Mouse (Mus musculus) MEL (cell line): ENCODE measurements at regions not wholly inside any gene's neighbourhood (a gene's known extent, or its start where the extent isn't known, plus 50 kb on each side); places are given as distances from the start of the nearest gene placed in this dataset.

Experiments
- DNase-seq: peaks from one replicate; pipeline ENCODE4 v3.0.0; 2011; ENCODE audit warnings: low read depth, low spot score
- H3K27ac ChIP-seq: 2 replicates; pipeline ENCODE4 v1.5.1; 2012; ENCODE audit warnings: low read depth, mild to moderate bottlenecking, control low read depth, low read length, moderate library complexity; ENCODE audit not compliant: control insufficient read depth
- H3K27me3 ChIP-seq, 2 experiments: fragments of 150-350 bp in 1 of 2; sonication (generic) in 1 of 2; 2 replicates each; pipeline ENCODE4 v1.6.1; 2012; ENCODE audit warnings: low read length in 2 of 2, mild to moderate bottlenecking in 2 of 2, improper control_type of control experiment in 1 of 2, moderate library complexity in 1 of 2; ENCODE audit not compliant: insufficient read depth in 2 of 2, control insufficient read depth in 1 of 2
- H3K36me3 ChIP-seq, 2 experiments: 2 replicates each; pipeline ENCODE4 v1.6.1; 2012 to 2014; ENCODE audit warnings: low read length in 2 of 2, improper control_type of control experiment in 1 of 2, inconsistent platforms in 1 of 2, mild to moderate bottlenecking in 1 of 2; ENCODE audit not compliant: insufficient read depth in 2 of 2, control insufficient read depth in 1 of 2
- H3K4me1 ChIP-seq, 2 experiments: fragments of 150-350 bp in 1 of 2; sonication (generic) in 1 of 2; 2 replicates each; pipeline ENCODE4 v1.6.1; 2012; ENCODE audit warnings: low read length in 2 of 2, improper control_type of control experiment in 1 of 2, mild to moderate bottlenecking in 1 of 2; ENCODE audit not compliant: insufficient read depth in 2 of 2, control insufficient read depth in 1 of 2
- H3K4me3 ChIP-seq, 2 experiments: fragments of 150-350 bp in 1 of 2; sonication (generic) in 1 of 2; 2 replicates each; pipeline ENCODE4 v1.5.1; 2012; ENCODE audit warnings: low read depth in 2 of 2, low read length in 2 of 2, mild to moderate bottlenecking in 2 of 2, moderate library complexity in 2 of 2, control low read depth in 1 of 2, improper control_type of control experiment in 1 of 2; ENCODE audit not compliant: control insufficient read depth in 1 of 2, insufficient read depth in 1 of 2
- H3K79me2 ChIP-seq: 2 replicates; pipeline ENCODE4 v1.6.1; 2012; ENCODE audit warnings: mild to moderate bottlenecking, low read length, moderate library complexity; ENCODE audit not compliant: control insufficient read depth, poor library complexity, insufficient read depth
- H3K9ac ChIP-seq: 2 replicates; pipeline ENCODE4 v1.6.1; 2012; ENCODE audit warnings: low read depth, mild to moderate bottlenecking, control low read depth, low read length, moderate library complexity; ENCODE audit not compliant: control insufficient read depth, poor library complexity, severe bottlenecking
- H3K9me3 ChIP-seq: fragments of 150-350 bp; sonication (generic); replicated peaks from 2 replicates; pipeline ENCODE4 v1.6.1; 2012; ENCODE audit warnings: mild to moderate bottlenecking, low read length, improper control_type of control experiment, moderate library complexity; ENCODE audit not compliant: insufficient read depth
- BHLHE40 ChIP-seq: IDR thresholded peaks from 2 replicates; pipeline ENCODE4 v1.6.1; 2012; ENCODE audit warnings: low read depth, mild to moderate bottlenecking, inconsistent platforms, low read length, improper control_type of control experiment, borderline replicate concordance
- CHD1 ChIP-seq: IDR thresholded peaks from 2 replicates; pipeline ENCODE4 v1.6.1; 2012; ENCODE audit warnings: low read depth, mild to moderate bottlenecking, inconsistent platforms, low read length, improper control_type of control experiment
- CHD2 ChIP-seq: IDR thresholded peaks from 2 replicates; pipeline ENCODE4 v1.6.1; 2011; ENCODE audit warnings: low read length, improper control_type of control experiment
- CTCF ChIP-seq, 3 experiments: IDR thresholded peaks in 2 of 3; conservative IDR thresholded peaks in 1 of 3; 2 replicates each; pipeline ENCODE4 v1.5.1; 2011 to 2012; ENCODE audit warnings: low read length in 3 of 3, low read depth in 2 of 3, mild to moderate bottlenecking in 2 of 3, improper control_type of control experiment in 1 of 3, inconsistent platforms in 1 of 3, mixed read lengths in 1 of 3, moderate library complexity in 1 of 3; ENCODE audit not compliant: control insufficient read depth in 1 of 3, insufficient read depth in 1 of 3, poor library complexity in 1 of 3, severe bottlenecking in 1 of 3
- ELF1 ChIP-seq: IDR thresholded peaks from 2 replicates; pipeline ENCODE4 v1.6.1; 2014; ENCODE audit warnings: low read depth, mild to moderate bottlenecking, inconsistent platforms, low read length, improper control_type of control experiment, moderate library complexity
- EP300 ChIP-seq, 2 experiments: IDR thresholded peaks; 2 replicates each; pipeline ENCODE4 v1.6.1; 2011; ENCODE audit warnings: improper control_type of control experiment in 2 of 2, low read length in 2 of 2, low read depth in 1 of 2, mild to moderate bottlenecking in 1 of 2
- ETS1 ChIP-seq: IDR thresholded peaks from 2 replicates; pipeline ENCODE4 v1.6.1; 2012; ENCODE audit warnings: low read depth, mild to moderate bottlenecking, inconsistent platforms, low read length, improper control_type of control experiment, moderate library complexity
- GABPA ChIP-seq: IDR thresholded peaks from 2 replicates; pipeline ENCODE4 v1.6.1; 2012; ENCODE audit warnings: low read depth, mild to moderate bottlenecking, inconsistent platforms, low read length, improper control_type of control experiment, moderate library complexity
- GATA1 ChIP-seq: IDR thresholded peaks from 2 replicates; pipeline ENCODE4 v1.6.1; 2011; ENCODE audit warnings: low read depth, low read length, improper control_type of control experiment
- HCFC1 ChIP-seq: IDR thresholded peaks from 2 replicates; pipeline ENCODE4 v1.6.1; 2012; ENCODE audit warnings: low read depth, mild to moderate bottlenecking, inconsistent platforms, low read length, improper control_type of control experiment, moderate library complexity
- JUND ChIP-seq: IDR thresholded peaks from 2 replicates; pipeline ENCODE4 v1.6.1; 2011; ENCODE audit warnings: low read depth, mild to moderate bottlenecking, improper control_type of control experiment, low read length
- KAT2A ChIP-seq: conservative IDR thresholded peaks from 2 replicates; pipeline ENCODE4 v1.6.1; 2012; ENCODE audit warnings: low read depth, low read length, improper control_type of control experiment, inconsistent platforms
- MAFK ChIP-seq: IDR thresholded peaks from 2 replicates; pipeline ENCODE4 v1.6.1; 2011; ENCODE audit warnings: low read depth, mild to moderate bottlenecking, low read length, improper control_type of control experiment, borderline replicate concordance
- MAZ ChIP-seq: IDR thresholded peaks from 2 replicates; pipeline ENCODE4 v1.6.1; 2012; ENCODE audit warnings: low read depth, mild to moderate bottlenecking, inconsistent platforms, low read length, improper control_type of control experiment
- MEF2A ChIP-seq: IDR thresholded peaks from 2 replicates; pipeline ENCODE4 v1.6.1; 2014; ENCODE audit warnings: low read depth, mild to moderate bottlenecking, inconsistent platforms, low read length, improper control_type of control experiment; ENCODE audit not compliant: poor library complexity, insufficient replicate concordance, severe bottlenecking; ENCODE audit errors: extremely low read depth
- MXI1 ChIP-seq: IDR thresholded peaks from 2 replicates; pipeline ENCODE4 v1.6.1; 2011; ENCODE audit warnings: mild to moderate bottlenecking, low read depth, low read length, improper control_type of control experiment
- MYB ChIP-seq: IDR thresholded peaks from 2 replicates; pipeline ENCODE4 v1.6.1; 2011; ENCODE audit warnings: mild to moderate bottlenecking, low read depth, low read length, improper control_type of control experiment
- MYC ChIP-seq: IDR thresholded peaks from 2 replicates; pipeline ENCODE4 v1.6.1; 2011; ENCODE audit warnings: low read depth, mild to moderate bottlenecking, low read length, improper control_type of control experiment, moderate library complexity
- NRF1 ChIP-seq: IDR thresholded peaks from 2 replicates; pipeline ENCODE4 v1.6.1; 2014; ENCODE audit warnings: low read depth, mild to moderate bottlenecking, inconsistent platforms, low read length, improper control_type of control experiment, moderate library complexity; ENCODE audit not compliant: poor library complexity, insufficient read depth, severe bottlenecking
- POLR2A ChIP-seq, 2 experiments: IDR thresholded peaks; 2 replicates each; pipeline ENCODE4 v1.6.1; 2011 to 2012; ENCODE audit warnings: low read length in 2 of 2, mild to moderate bottlenecking in 2 of 2, control low read depth in 1 of 2, improper control_type of control experiment in 1 of 2, low read depth in 1 of 2, moderate library complexity in 1 of 2; ENCODE audit not compliant: control insufficient read depth in 1 of 2, insufficient read depth in 1 of 2, poor library complexity in 1 of 2
- POLR2AphosphoS5 ChIP-seq: IDR thresholded peaks from 2 replicates; pipeline ENCODE4 v1.6.1; 2012; ENCODE audit warnings: low read depth, borderline replicate concordance, mild to moderate bottlenecking, inconsistent platforms, low read length, moderate library complexity, mixed read lengths
- RAD21 ChIP-seq: IDR thresholded peaks from 2 replicates; pipeline ENCODE4 v1.6.1; 2011; ENCODE audit warnings: mild to moderate bottlenecking, low read depth, low read length, improper control_type of control experiment
- RCOR1 ChIP-seq: IDR thresholded peaks from 2 replicates; pipeline ENCODE4 v1.6.1; 2012; ENCODE audit warnings: low read depth, mild to moderate bottlenecking, inconsistent platforms, low read length, improper control_type of control experiment
- TAL1 ChIP-seq: IDR thresholded peaks from 2 replicates; pipeline ENCODE4 v1.6.1; 2012; ENCODE audit warnings: mild to moderate bottlenecking, inconsistent platforms, low read length, moderate library complexity, mixed read lengths
- TCF12 ChIP-seq: IDR thresholded peaks from 2 replicates; pipeline ENCODE4 v1.6.1; 2014; ENCODE audit warnings: low read depth, mild to moderate bottlenecking, inconsistent platforms, low read length, improper control_type of control experiment, moderate library complexity
- ZC3H11A ChIP-seq: IDR thresholded peaks from 2 replicates; pipeline ENCODE4 v1.6.1; 2012; ENCODE audit warnings: low read depth, mild to moderate bottlenecking, inconsistent platforms, low read length, improper control_type of control experiment
- ZKSCAN1 ChIP-seq: IDR thresholded peaks from 2 replicates; pipeline ENCODE4 v1.6.1; 2012; ENCODE audit warnings: low read depth, mild to moderate bottlenecking, inconsistent platforms, low read length, improper control_type of control experiment, moderate library complexity
- ZMIZ1 ChIP-seq: IDR thresholded peaks from 2 replicates; pipeline ENCODE4 v1.6.1; 2012; ENCODE audit warnings: low read depth, mild to moderate bottlenecking, inconsistent platforms, low read length, improper control_type of control experiment, moderate library complexity
- ZNF384 ChIP-seq: IDR thresholded peaks from 2 replicates; pipeline ENCODE4 v1.6.1; 2012; ENCODE audit warnings: low read depth, mild to moderate bottlenecking, inconsistent platforms, low read length, improper control_type of control experiment

- H3K9me3 ChIP-seq: no peaks in the 10 kb centered on the region
- no peaks in the 10 kb centered on the region for H3K79me2 ChIP-seq
- H3K36me3 ChIP-seq: peaks cover 0 to 49% of the 10 kb centered on the region in 2 experiments; a peak in 2 of 4 replicates
- peak overlapping the region; percentile 81 for H3K27ac ChIP-seq
- no peak overlapping the region for H3K9ac ChIP-seq
- H3K4me1 ChIP-seq: peaks cover 21 to 31% of the 10 kb centered on the region in 2 experiments
- DNase-seq: peak; percentile 65
- TF ChIP-seq NRF1 (no peak), MAFK (0 out of 2 replicates have a peak, but pooled peaks have one; percentile 11), EP300 (IDR thresholded peaks at IDR 0.05; ENCODE audit: low read depth in 1 of 2, low read length in 2 of 2) (peak; percentile 55 to 76), BHLHE40 (no peak), MAZ (0 out of 2 replicates have a peak, but pooled peaks have one; percentile 12), ZNF384 (peak; percentile 92), CHD1 (no peak), ETS1 (peak; percentile 42; the same call in 1 of the 2 replicates), RCOR1 (peak; percentile 79; the same call in 1 of the 2 replicates), GATA1 (peak; percentile 80), MYC (peak; percentile 73; the same call in 1 of the 2 replicates), TCF12 (peak; percentile 55), ZC3H11A (no peak; the same call in 1 of the 2 replicates), RAD21 (no peak)
- H3K27me3 ChIP-seq: no peaks in the 10 kb centered on the region
- H3K4me3 ChIP-seq: no peak overlapping the region
Observed at GRCm38 (mm10) chr10:98720256-98721005, 193.8 kb upstream of the Atp2b1 start.

GRCm38 (mm10) chr10:98725110-98725509, 189.1 kb upstream of the Atp2b1 start:
- peak; percentile 83 for DNase-seq
- Histone ChIP-seq H3K27me3 (no peaks in the 10 kb centered on the region), H3K36me3 (peaks cover 0 to 38% of the 10 kb centered on the region in 2 experiments; a peak in 2 of 4 replicates), H3K9me3 (no peaks in the 10 kb centered on the region), H3K27ac (no peak overlapping the region), H3K4me1 (peaks cover 18 to 30% of the 10 kb centered on the region in 2 experiments), H3K9ac (no peak overlapping the region), H3K79me2 (no peaks in the 10 kb centered on the region), H3K4me3 (no peak overlapping the region)
- TF ChIP-seq EP300 (IDR thresholded peaks at IDR 0.05; ENCODE audit: low read depth in 1 of 2, low read length in 2 of 2) (peak; percentile 84 to 90), JUND (no peak), POLR2A (IDR thresholded peaks at IDR 0.05; ENCODE audit: control insufficient read depth in 1 of 2, insufficient read depth in 1 of 2, low read depth in 1 of 2, low read length in 2 of 2, poor library complexity in 1 of 2) (no peak), RAD21 (no peak), CTCF (IDR thresholded peaks at IDR 0.05 in 2 of 3, conservative IDR thresholded peaks at IDR 0.05 in 1 of 3; ENCODE audit: control insufficient read depth in 1 of 3, insufficient read depth in 1 of 3, low read depth in 2 of 3, low read length in 3 of 3, poor library complexity in 1 of 3, severe bottlenecking in 1 of 3) (no peak), MXI1 (peak; percentile 75), TAL1 (peak; percentile 85), GABPA (no peak), TCF12 (peak; percentile 80), MYB (no peak), MYC (peak; percentile 72; the same call in 1 of the 2 replicates), ELF1 (no peak), BHLHE40 (no peak), ETS1 (peak; percentile 76), MAZ (no peak), ZMIZ1 (no peak), KAT2A (no peak), CHD2 (no peak), ZKSCAN1 (no peak), ZC3H11A (no peak), GATA1 (peak; percentile 75), MEF2A (no peak), POLR2AphosphoS5 (no peak), HCFC1 (no peak)
